Mouse (Mus musculus) hindbrain, postnatal 0 days (tissue): ENCODE measurements around the gene Myo3b. TPM values are rescaled to one million over a fixed set of nuclear protein-coding genes. Genes with fewer than 3 reads are reported as not detected.
"Not testable (repeated sequence)": the region's sequence is repeated elsewhere in the genome, so short reads cannot be mapped to it uniquely, and the experiment has no call there.

ENCODE experiments used
- ATAC-seq: fragments of 200-750 bp; cut with Nextera tagmentation; 2 replicates; pipeline ENCODE4 v1.8.0; 2017; ENCODE audit warnings: mild to moderate bottlenecking, moderate TSS enrichment, moderate library complexity
- DNase-seq: peaks from one replicate; pipeline ENCODE4 v3.0.0-alpha.2; 2015; ENCODE audit warnings: low spot score
- H3K27ac ChIP-seq: fragments of 300-500 bp; sonication (generic); 2 replicates; pipeline ENCODE4 v1.5.1; 2014; ENCODE audit warnings: mild to moderate bottlenecking
- H3K27me3 ChIP-seq: fragments of 300-500 bp; sonication (generic); 2 replicates; pipeline ENCODE4 v1.6.1; 2014; ENCODE audit warnings: low read length, mixed read lengths; ENCODE audit not compliant: insufficient read depth
- H3K36me3 ChIP-seq: fragments of 300-500 bp; sonication (generic); 2 replicates; pipeline ENCODE4 v1.6.1; 2014; ENCODE audit warnings: low read length, mixed read lengths; ENCODE audit not compliant: insufficient read depth
- H3K4me1 ChIP-seq: fragments of 300-500 bp; sonication (generic); 2 replicates; pipeline ENCODE4 v1.6.1; 2014; ENCODE audit warnings: antibody characterized with exemption, low read length, mixed read lengths; ENCODE audit not compliant: insufficient read depth
- H3K4me2 ChIP-seq: fragments of 300-500 bp; sonication (generic); 2 replicates; pipeline ENCODE4 v1.6.1; 2014; ENCODE audit warnings: low read depth, mild to moderate bottlenecking, low read length, moderate library complexity, mixed read lengths
- H3K4me3 ChIP-seq: fragments of 300-500 bp; sonication (generic); 2 replicates; pipeline ENCODE4 v1.5.1; 2014; ENCODE audit warnings: low read length
- H3K9ac ChIP-seq: fragments of 300-500 bp; sonication (generic); replicated peaks from 2 replicates; pipeline ENCODE4 v1.6.1; 2014; ENCODE audit warnings: mild to moderate bottlenecking, low read length, moderate library complexity, mixed read lengths
- H3K9me3 ChIP-seq: fragments of 300-500 bp; sonication (generic); 2 replicates; pipeline ENCODE4 v1.6.1; 2016; ENCODE audit warnings: low read length, mixed read lengths
- CTCF ChIP-seq: IDR thresholded peaks from 2 replicates; pipeline ENCODE4 v1.5.1; 2016; ENCODE audit warnings: antibody characterized with exemption, control low read depth, low read depth
- WGBS: fragments of 180-500 bp; shearing (Covaris S2); extraction: QIAGEN DNeasy Blood & Tissue Kit; methylation state at CpG from one replicate; pipeline ENCODE4 v1.1.7; 2014; 5-methylcytosine and 5-hydroxymethylcytosine counted together
- polyA plus RNA-seq: library from polyadenylated mRNA; unstranded; fragments of >200 nt; fragmentation: Nextera tagmentation; extraction: Ambion mirVana; gene quantifications from 2 replicates; pipeline ENCODE4 v1.2.1, GENCODE M21; 2015
- total RNA-seq: library from RNA; depleted of rRNA; stranded (reverse); fragments of >200 nt; gene quantifications from 2 replicates; pipeline ENCODE4 v1.2.3, GENCODE M21; 2014

The Myo3b gene
- total and polyA plus RNA-seq, 2 experiments from 2014 or later: 0.16 to 0.47 TPM

GRCm38 (mm10) chr2:70208411-70208810 lies 169.5 kb downstream of the Myo3b start:
- TF ChIP-seq CTCF: no peak
- Histone ChIP-seq H3K4me2 (no peak overlapping the region), H3K27ac (no peak overlapping the region), H3K27me3 (no peaks in the 10 kb centered on the region), H3K4me3 (no peak overlapping the region), H3K4me1 (no peaks in the 10 kb centered on the region), H3K9me3 (no peaks in the 10 kb centered on the region), H3K9ac (no peak overlapping the region), H3K36me3 (no peaks in the 10 kb centered on the region)
- no peak for DNase-seq
- WGBS: 62% methylated on average over 1 of the region's 1 CpGs
- no peak for ATAC-seq

GRCm38 (mm10) chr2:70209790-70210189 lies 170.9 kb downstream of the Myo3b start:
- no peak for TF ChIP-seq CTCF
- no peaks in the 10 kb centered on the region for H3K4me1 ChIP-seq
- no peaks in the 10 kb centered on the region for H3K27me3 ChIP-seq
- H3K36me3 ChIP-seq: no peaks in the 10 kb centered on the region
- no peaks in the 10 kb centered on the region for H3K9me3 ChIP-seq
- ATAC-seq: no peak
- H3K9ac ChIP-seq: no peak overlapping the region
- no peak overlapping the region for H3K27ac ChIP-seq
- H3K4me3 ChIP-seq: no peak overlapping the region
- no peak for DNase-seq
- H3K4me2 ChIP-seq: no peak overlapping the region
- 89% methylated on average over 3 of the region's 3 CpGs for WGBS

- Histone ChIP-seq H3K9ac (no peak overlapping the region), H3K36me3 (no peaks in the 10 kb centered on the region), H3K4me2 (no peak overlapping the region), H3K27me3 (no peaks in the 10 kb centered on the region), H3K27ac (no peak overlapping the region; the same call in 1 of the 2 replicates), H3K4me1 (no peaks in the 10 kb centered on the region), H3K9me3 (no peaks in the 10 kb centered on the region), H3K4me3 (no peak overlapping the region)
- TF ChIP-seq CTCF: no peak
- ATAC-seq (0 out of 2 replicates have a peak, but pooled peaks have one; percentile 27), DNase-seq (no peak)
- 76% methylated on average over 22 of the region's 22 CpGs for WGBS
Measured at GRCm38 (mm10) chr2:70210427-70211332, 171.8 kb downstream of the Myo3b start.

GRCm38 (mm10) chr2:70214401-70214800 lies 175.5 kb downstream of the Myo3b start:
- Histone ChIP-seq H3K27ac (no peak overlapping the region), H3K4me1 (no peaks in the 10 kb centered on the region), H3K9ac (no peak overlapping the region), H3K4me3 (no peak overlapping the region), H3K36me3 (no peaks in the 10 kb centered on the region), H3K9me3 (no peaks in the 10 kb centered on the region), H3K4me2 (no peak overlapping the region), H3K27me3 (no peaks in the 10 kb centered on the region)
- no peak for DNase-seq
- no peak for ATAC-seq
- no peak for TF ChIP-seq CTCF
- 65% methylated on average over 8 of the region's 8 CpGs for WGBS

GRCm38 (mm10) chr2:70217800-70218199 lies 178.9 kb downstream of the Myo3b start:
- DNase-seq: peak; percentile 70
- H3K27ac ChIP-seq: no peak overlapping the region
- no peak overlapping the region for H3K4me3 ChIP-seq
- no peaks in the 10 kb centered on the region for H3K4me1 ChIP-seq
- H3K36me3 ChIP-seq: no peaks in the 10 kb centered on the region
- H3K27me3 ChIP-seq: no peaks in the 10 kb centered on the region
- no peaks in the 10 kb centered on the region for H3K9me3 ChIP-seq
- 86% methylated on average over 3 of the region's 3 CpGs for WGBS
- H3K9ac ChIP-seq: no peak overlapping the region
- ATAC-seq: no peak
- no peak overlapping the region for H3K4me2 ChIP-seq
- TF ChIP-seq CTCF: peak; percentile 48

GRCm38 (mm10) chr2:70218469-70218868 lies 179.5 kb downstream of the Myo3b start:
- Histone ChIP-seq H3K4me1 (no peaks in the 10 kb centered on the region), H3K9ac (no peak overlapping the region), H3K27me3 (no peaks in the 10 kb centered on the region), H3K27ac (no peak overlapping the region), H3K4me2 (no peak overlapping the region), H3K9me3 (no peaks in the 10 kb centered on the region), H3K36me3 (no peaks in the 10 kb centered on the region), H3K4me3 (no peak overlapping the region)
- WGBS: 62% methylated on average over 8 of the region's 8 CpGs
- no peak for ATAC-seq
- no peak for DNase-seq
- no peak for TF ChIP-seq CTCF

- H3K27me3 ChIP-seq: no peaks in the 10 kb centered on the region
- WGBS: 11% methylated on average over 3 of the region's 3 CpGs
- peak; percentile 79 for TF ChIP-seq CTCF
- no peak overlapping the region for H3K27ac ChIP-seq
- H3K4me1 ChIP-seq: no peaks in the 10 kb centered on the region
- H3K36me3 ChIP-seq: no peaks in the 10 kb centered on the region
- no peak for ATAC-seq
- no peak overlapping the region for H3K4me3 ChIP-seq
- no peaks in the 10 kb centered on the region for H3K9me3 ChIP-seq
- DNase-seq: peak; percentile 71
- no peak overlapping the region for H3K9ac ChIP-seq
- H3K4me2 ChIP-seq: no peak overlapping the region
Measured at GRCm38 (mm10) chr2:70226679-70227078, 187.8 kb downstream of the Myo3b start.

- whole genome bisulfite sequencing: 77% methylated on average over 3 of the region's 4 CpGs
Measured at GRCm38 (mm10) chr2:70234450-70234849, 195.5 kb downstream of the Myo3b start.

More at GRCm38 (mm10) chr2:70234450-70234849, 195.5 kb downstream of the Myo3b start:
- not testable (repeated sequence) for H3K4me3 ChIP-seq, ATAC-seq, DNase-seq, H3K27ac ChIP-seq, H3K36me3 ChIP-seq, H3K4me1 ChIP-seq, H3K9ac ChIP-seq, H3K9me3 ChIP-seq, H3K4me2 ChIP-seq, H3K27me3 ChIP-seq
